Mouse (Mus musculus) E14TG2a.4 (cell line): Measurements from ENCODE around the gene Cntfr.

Experiments
- CTCF ChIP-seq: conservative IDR thresholded peaks from 2 replicates; pipeline ENCODE4 v1.5.1; 2014; ENCODE audit warnings: low read length
- NANOG ChIP-seq: IDR thresholded peaks from 2 replicates; pipeline ENCODE4 v1.6.1; 2014; ENCODE audit warnings: borderline replicate concordance, low read length, mixed read lengths
- POU5F1 ChIP-seq: IDR thresholded peaks from 2 replicates; pipeline ENCODE4 v1.6.1; 2014; ENCODE audit warnings: low read length, borderline replicate concordance

GRCm38 (mm10) chr4:41655525-41655924 is 41.4 kb downstream of the Cntfr start:
- TF ChIP-seq CTCF, result no peak
- no peak for TF ChIP-seq NANOG
- TF ChIP-seq POU5F1, result no peak
